Mouse (Mus musculus) spleen, adult 2 months (tissue): Measurements from ENCODE around the gene Tuba1c.

Source experiments
- CTCF ChIP-seq: fragments of 200-500 bp; IDR thresholded peaks from 2 replicates; pipeline ENCODE4 v1.5.1; 2011; ENCODE audit warnings: mild to moderate bottlenecking, inconsistent platforms; ENCODE audit not compliant: insufficient read depth, insufficient read length, insufficient replicate concordance; ENCODE audit errors: extremely low read depth
- POLR2A ChIP-seq: fragments of 200-500 bp; IDR thresholded peaks from 2 replicates; pipeline ENCODE4 v1.6.1; 2011; ENCODE audit warnings: low read depth, low read length, inconsistent platforms

DNA sequence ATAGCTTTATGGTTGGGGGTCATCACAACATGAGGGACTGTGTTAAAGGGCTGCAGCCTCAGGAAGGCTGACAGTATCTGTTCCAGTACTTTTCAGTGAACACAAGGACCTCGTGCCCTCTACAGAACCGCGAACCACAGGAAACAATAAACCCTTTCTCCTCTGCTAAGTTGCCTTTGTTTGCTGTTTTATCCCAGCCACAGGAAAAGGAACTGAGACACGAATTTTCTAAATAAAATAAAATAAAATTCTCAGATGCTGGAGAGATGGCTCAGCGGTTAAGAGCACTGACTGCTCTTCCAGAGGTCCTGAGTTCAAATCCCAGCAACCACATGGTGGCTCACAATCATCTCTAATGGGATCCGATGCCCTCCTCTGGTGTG, 30.9 kb upstream of the Tuba1c start:
- TF ChIP-seq CTCF (no peak), POLR2A (no peak)
